Mouse (Mus musculus): ENCODE results near the gene Xpot.

Gene Xpot

GRCm38 (mm10) chr10:121626186-121626882 is at the start of gene Xpot:
TSS of gene Xpot (minus strand) at chr10:121626332.
- peak; percentile 89 to 92 for DNase-seq (ENCODE audit: low read depth in 1 of 2, low spot score in 2 of 2)

GRCm38 (mm10) chr10:121669103-121669502 is 43.0 kb upstream of the Xpot start:
- no peak for DNase-seq (ENCODE audit: low read depth in 1 of 2, low spot score in 2 of 2)

- DNase-seq (ENCODE audit: low read depth in 1 of 2, low spot score in 2 of 2): no peak
Observed at GRCm38 (mm10) chr10:121665631-121666145, 39.6 kb upstream of the Xpot start.

- DNase-seq (ENCODE audit: low read depth in 1 of 2, low spot score in 2 of 2): no peak
Observed at GRCm38 (mm10) chr10:121663599-121663998, 37.5 kb upstream of the Xpot start.

- DNase-seq (ENCODE audit: low read depth in 1 of 2, low spot score in 2 of 2): no peak
Observed at GRCm38 (mm10) chr10:121662711-121663110, 36.6 kb upstream of the Xpot start.

GRCm38 (mm10) chr10:121655907-121656306 is 29.8 kb upstream of the Xpot start:
- DNase-seq (ENCODE audit: low read depth in 1 of 2, low spot score in 2 of 2): no peak

- DNase-seq (ENCODE audit: low read depth in 1 of 2, low spot score in 2 of 2): no peak
Observed at GRCm38 (mm10) chr10:121653079-121653478, 26.9 kb upstream of the Xpot start.

- no peak for DNase-seq (ENCODE audit: low read depth in 1 of 2, low spot score in 2 of 2)
Observed at GRCm38 (mm10) chr10:121646294-121646693, 20.2 kb upstream of the Xpot start.

- no peak for DNase-seq (ENCODE audit: low read depth in 1 of 2, low spot score in 2 of 2)
Observed at GRCm38 (mm10) chr10:121642054-121642947, 16.2 kb upstream of the Xpot start.

GRCm38 (mm10) chr10:121641272-121642053 is 15.3 kb upstream of the Xpot start, which contains the start of gene D930020B18Rik:
TSS of gene D930020B18Rik (plus strand) at chr10:121641588.
- DNase-seq (ENCODE audit: low read depth in 1 of 2, low spot score in 2 of 2): no peak

- no peak for DNase-seq (ENCODE audit: low read depth in 1 of 2, low spot score in 2 of 2)
Observed at GRCm38 (mm10) chr10:121640944-121641271, 14.8 kb upstream of the Xpot start.

GRCm38 (mm10) chr10:121640150-121640930 is 14.2 kb upstream of the Xpot start:
- no peak for DNase-seq (ENCODE audit: low read depth in 1 of 2, low spot score in 2 of 2)

GRCm38 (mm10) chr10:121639573-121639972 is 13.4 kb upstream of the Xpot start:
- DNase-seq (ENCODE audit: low read depth in 1 of 2, low spot score in 2 of 2): no peak

- no peak for DNase-seq (ENCODE audit: low read depth in 1 of 2, low spot score in 2 of 2)
Observed at GRCm38 (mm10) chr10:121636276-121636675, 10.1 kb upstream of the Xpot start.

GRCm38 (mm10) chr10:121634159-121634558 is 8.0 kb upstream of the Xpot start:
- DNase-seq (ENCODE audit: low read depth in 1 of 2, low spot score in 2 of 2): no peak

GRCm38 (mm10) chr10:121628561-121629040 is 2.5 kb upstream of the Xpot start:
- no peak for DNase-seq (ENCODE audit: low read depth in 1 of 2, low spot score in 2 of 2)

GRCm38 (mm10) chr10:121627216-121627852 is 1.2 kb upstream of the Xpot start:
- DNase-seq (ENCODE audit: low read depth in 1 of 2, low spot score in 2 of 2): no peak

- peak in 1 of 2 experiments; percentile 12 for DNase-seq (ENCODE audit: low read depth in 1 of 2, low spot score in 2 of 2)
Observed at GRCm38 (mm10) chr10:121625407-121626185, 536 bp downstream of the Xpot start.

GRCm38 (mm10) chr10:121625006-121625405 is 1.1 kb downstream of the Xpot start:
- DNase-seq (ENCODE audit: low read depth in 1 of 2, low spot score in 2 of 2): no peak
